Mouse (Mus musculus) telencephalon, adult 2 months (tissue): ENCODE data around the gene Catsper2.

Experiments used
- DNase-seq: peaks from one replicate; pipeline ENCODE4 v3.0.0-alpha.2; 2011; ENCODE audit warnings: low read depth, low spot score

The Catsper2 gene

GRCm38 (mm10) chr2:121354820-121355592 is 58.6 kb downstream of the Catsper2 start, which contains the start of gene Ppip5k1:
Gene Ppip5k1 (minus strand): TSS chr2:121355396.
- peak; percentile 95 for DNase-seq

GRCm38 (mm10) chr2:121354378-121354777 is 59.2 kb downstream of the Catsper2 start:
- peak; percentile 18 for DNase-seq

GRCm38 (mm10) chr2:121353156-121353555 is 60.4 kb downstream of the Catsper2 start:
- no peak for DNase-seq
